Mouse (Mus musculus) C2C12 (cell line): ENCODE results near the gene Ctdspl.

Source experiments
- CEBPB ChIP-seq: IDR thresholded peaks from one replicate; pipeline ENCODE4 v1.6.1; 2011; ENCODE audit warnings: low read depth, mild to moderate bottlenecking, control low read depth, moderate library complexity
- CTCF ChIP-seq: IDR thresholded peaks from one replicate; pipeline ENCODE4 v1.5.1; 2011; ENCODE audit not compliant: control insufficient read depth, insufficient read depth, insufficient read length
- FOSL1 ChIP-seq: IDR thresholded peaks from one replicate; pipeline ENCODE4 v1.8.0; 2011; ENCODE audit warnings: mild to moderate bottlenecking, low read length; ENCODE audit not compliant: poor library complexity, insufficient read depth, severe bottlenecking
- MAX ChIP-seq: IDR thresholded peaks from one replicate; pipeline ENCODE4 v1.6.1; 2011; ENCODE audit warnings: mild to moderate bottlenecking, control low read depth
- MYOD1 ChIP-seq: IDR thresholded peaks from one replicate; pipeline ENCODE4 v1.6.1; 2011; ENCODE audit warnings: low read depth; ENCODE audit not compliant: control insufficient read depth, insufficient read length
- MYOG ChIP-seq: IDR thresholded peaks from one replicate; pipeline ENCODE4 v1.6.1; 2011; ENCODE audit not compliant: control insufficient read depth, insufficient read length; ENCODE audit errors: extremely low read depth
- USF1 ChIP-seq: IDR thresholded peaks from one replicate; pipeline ENCODE4 v1.6.1; 2011; ENCODE audit warnings: low read depth, mild to moderate bottlenecking, control low read depth, moderate library complexity

GRCm38 (mm10) chr9:118935098-118935497 lies 8.8 kb downstream of the Ctdspl start:
- TF ChIP-seq CTCF (no peak), USF1 (no peak), MYOG (no peak), MYOD1 (no peak), MAX (no peak), CEBPB (no peak), FOSL1 (no peak)
